Mouse (Mus musculus) lung, postnatal 25 days (tissue): ENCODE data around the gene 1700057G04Rik.
"Not testable (repeated sequence)": the region's sequence is repeated elsewhere in the genome, so short reads cannot be mapped to it uniquely, and the experiment has no call there.

Experiments
- DNase-seq: peaks from one replicate; pipeline ENCODE4 v3.0.0; 2022; ENCODE audit warnings: low spot score

The 1700057G04Rik gene

DNA sequence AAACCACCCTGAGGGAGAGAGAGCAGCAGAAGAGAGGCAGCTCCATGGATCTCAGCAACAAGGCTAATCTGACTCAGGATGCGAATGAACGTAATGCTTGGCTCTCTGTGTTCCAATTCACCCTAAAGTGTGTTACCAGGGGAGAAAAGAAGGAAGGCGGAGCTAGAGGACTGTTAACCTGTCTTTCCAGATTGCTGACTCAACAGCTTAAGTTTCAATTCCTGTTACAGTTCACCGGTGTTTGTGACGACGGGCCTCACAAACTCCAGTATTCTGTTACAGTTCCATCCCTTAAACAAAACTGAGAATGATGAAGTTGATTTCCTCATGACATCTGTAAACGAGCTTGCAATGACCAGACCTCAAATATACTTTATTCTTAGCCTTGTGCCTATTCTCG, 4.1 kb upstream of the 1700057G04Rik start:
- no peak for DNase-seq

- no peak for DNase-seq
Observed at GRCm38 (mm10) chr9:92305620-92306220, 3.5 kb upstream of the 1700057G04Rik start.

DNA sequence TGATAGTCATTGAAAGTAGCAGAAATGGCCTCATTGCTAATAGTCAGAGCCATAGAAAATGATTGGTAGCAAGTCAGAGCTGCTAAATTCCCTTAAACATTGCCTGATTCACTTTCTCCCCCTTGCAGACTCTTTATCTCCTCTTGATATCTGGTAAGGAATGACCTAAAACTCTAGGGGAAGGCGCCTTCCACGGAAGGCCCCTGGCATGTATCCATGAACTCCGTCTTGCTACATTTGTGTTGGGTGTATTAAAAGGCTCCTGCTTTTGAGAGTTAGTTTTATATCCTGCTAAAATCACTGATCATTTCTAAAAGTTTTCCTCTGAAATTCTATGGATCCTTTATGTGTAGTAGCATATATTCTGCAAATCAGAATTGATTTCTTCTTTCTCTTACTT, 7.6 kb downstream of the 1700057G04Rik start:
- DNase-seq, result no peak

GRCm38 (mm10) chr9:92325936-92326335, 16.8 kb downstream of the 1700057G04Rik start:
- not testable (repeated sequence) for DNase-seq

- DNase-seq, result no peak
Observed at GRCm38 (mm10) chr9:92326813-92327212, 17.6 kb downstream of the 1700057G04Rik start.

GRCm38 (mm10) chr9:92331383-92331782, 22.2 kb downstream of the 1700057G04Rik start:
- no peak for DNase-seq

DNA sequence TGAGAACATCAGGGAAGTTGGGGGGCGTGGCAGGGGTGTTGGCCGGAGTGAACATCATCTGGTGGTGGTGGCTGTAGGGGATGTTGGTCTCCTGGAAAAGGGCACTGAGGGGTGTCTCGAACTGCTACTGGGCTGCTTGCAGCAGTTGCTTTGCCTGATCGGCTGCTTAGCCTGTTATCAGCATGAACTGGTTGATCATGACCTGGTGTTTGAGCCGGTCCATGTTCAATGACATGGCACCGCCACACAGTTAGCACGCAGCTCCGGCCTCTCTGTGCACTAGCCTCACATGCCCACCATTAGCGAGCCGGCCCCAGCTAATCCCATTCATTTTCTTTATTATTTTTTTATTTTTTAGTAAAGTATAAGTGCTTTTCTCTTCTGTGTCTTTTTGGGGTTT, 25.7 kb downstream of the 1700057G04Rik start:
- no peak for DNase-seq

- DNase-seq, result no peak
Observed at GRCm38 (mm10) chr9:92335277-92335818, 26.2 kb downstream of the 1700057G04Rik start.

GRCm38 (mm10) chr9:92337063-92337462, 27.9 kb downstream of the 1700057G04Rik start:
- DNase-seq, result no peak

DNA sequence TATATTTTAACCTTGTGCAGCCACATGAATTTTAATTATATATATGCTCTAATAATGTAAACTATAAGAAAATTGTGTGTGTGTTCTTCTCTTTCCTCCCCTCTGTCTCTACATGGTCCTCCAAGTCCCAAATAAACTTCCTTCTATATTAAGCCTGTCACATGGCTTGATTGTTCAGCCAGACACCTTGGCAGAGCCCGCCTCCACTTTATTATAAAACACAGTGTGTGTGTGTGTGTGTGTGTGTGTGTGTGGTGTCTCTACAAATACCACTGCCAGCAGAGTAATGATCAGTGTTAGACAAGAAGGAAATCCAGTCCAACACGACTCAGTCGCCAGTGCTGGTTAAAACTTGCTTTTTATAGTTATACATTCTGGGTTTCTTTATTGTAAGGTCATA, 28.5 kb downstream of the 1700057G04Rik start:
- no peak for DNase-seq

- DNase-seq, result no peak
Observed at GRCm38 (mm10) chr9:92338954-92339353, 29.8 kb downstream of the 1700057G04Rik start.

- DNase-seq, result no peak
Observed at GRCm38 (mm10) chr9:92351924-92352323, 42.7 kb downstream of the 1700057G04Rik start.

GRCm38 (mm10) chr9:92353306-92353705, 44.1 kb downstream of the 1700057G04Rik start:
- no peak for DNase-seq

DNA sequence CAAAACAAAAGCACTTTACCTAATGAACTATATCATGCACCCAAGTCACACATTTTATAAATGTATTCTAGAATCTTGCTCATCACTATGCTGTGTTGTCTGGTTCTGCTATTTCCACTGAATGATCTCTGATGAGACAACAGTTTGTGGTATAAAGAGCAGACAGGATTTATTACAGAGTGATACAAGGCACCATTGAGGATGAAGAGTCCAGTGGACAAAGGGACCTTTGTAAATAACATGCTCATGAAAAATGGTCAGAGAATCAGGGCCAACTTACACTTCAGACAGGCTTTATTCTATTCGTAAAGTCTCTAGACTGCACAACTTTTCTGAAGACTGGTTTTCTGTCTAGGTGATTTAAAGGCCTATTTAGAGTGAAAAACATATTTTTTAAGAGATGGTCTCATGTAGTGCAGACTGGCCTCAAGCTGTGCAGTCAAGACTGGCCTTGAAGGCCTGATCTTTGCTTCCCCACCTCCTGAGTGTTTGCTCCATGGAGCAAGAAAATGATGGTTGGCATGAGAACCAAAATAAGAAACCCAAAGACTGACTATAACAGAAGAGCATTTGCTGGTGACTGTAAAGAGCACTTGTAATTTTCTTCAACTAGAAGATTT, 51.6 kb downstream of the 1700057G04Rik start:
- no peak for DNase-seq

- DNase-seq, result no peak
Observed at GRCm38 (mm10) chr9:92363478-92363877, 54.3 kb downstream of the 1700057G04Rik start.

- no peak for DNase-seq
Observed at GRCm38 (mm10) chr9:92368920-92369319, 59.7 kb downstream of the 1700057G04Rik start.

GRCm38 (mm10) chr9:92373896-92374295, 64.7 kb downstream of the 1700057G04Rik start:
- no peak for DNase-seq

- peak; percentile 5 for DNase-seq
Observed at GRCm38 (mm10) chr9:92374705-92375199, 65.6 kb downstream of the 1700057G04Rik start.

DNA sequence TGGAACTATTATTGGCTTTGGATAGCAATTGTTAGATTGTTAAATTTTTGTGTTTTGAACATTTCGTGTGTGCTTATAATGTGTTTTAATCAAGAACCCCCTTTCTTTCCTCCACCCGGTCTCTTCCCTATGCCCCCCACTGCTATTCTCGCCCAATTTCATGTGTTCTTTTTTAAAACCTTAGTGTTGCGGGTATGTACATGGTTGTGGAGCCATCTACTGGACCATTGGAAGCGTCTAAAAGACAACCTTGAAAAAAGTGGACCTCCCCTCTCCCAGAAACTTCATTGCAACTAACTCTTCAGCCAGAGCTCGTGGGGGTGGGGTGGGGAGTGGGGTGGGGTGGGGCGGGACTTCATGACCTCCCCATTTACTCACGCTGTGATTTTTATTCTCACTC, 66.2 kb downstream of the 1700057G04Rik start:
- DNase-seq, result no peak

DNA sequence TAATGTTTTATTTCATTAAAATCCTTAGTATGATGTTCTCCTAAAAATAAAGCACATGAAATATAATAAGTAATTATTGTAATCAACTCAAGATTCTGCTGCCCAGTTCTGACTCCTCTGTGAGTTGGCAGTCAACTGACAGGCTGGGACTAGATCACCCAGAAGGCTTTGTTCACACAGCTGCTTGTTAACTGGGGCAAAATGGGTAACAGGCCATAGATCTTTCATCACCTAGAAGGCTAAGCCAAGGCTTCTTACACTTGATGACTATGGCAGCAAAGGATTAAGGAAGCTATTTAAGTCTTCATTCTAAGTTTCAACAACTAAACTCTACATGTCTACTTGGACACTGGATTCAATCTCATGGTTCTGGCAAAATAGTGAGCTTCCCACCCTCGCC, 68.8 kb downstream of the 1700057G04Rik start:
- peak; percentile 50 for DNase-seq

- DNase-seq, result no peak
Observed at GRCm38 (mm10) chr9:92379240-92379639, 70.1 kb downstream of the 1700057G04Rik start.

GRCm38 (mm10) chr9:92383415-92383814, 74.2 kb downstream of the 1700057G04Rik start:
- DNase-seq, result no peak

DNA sequence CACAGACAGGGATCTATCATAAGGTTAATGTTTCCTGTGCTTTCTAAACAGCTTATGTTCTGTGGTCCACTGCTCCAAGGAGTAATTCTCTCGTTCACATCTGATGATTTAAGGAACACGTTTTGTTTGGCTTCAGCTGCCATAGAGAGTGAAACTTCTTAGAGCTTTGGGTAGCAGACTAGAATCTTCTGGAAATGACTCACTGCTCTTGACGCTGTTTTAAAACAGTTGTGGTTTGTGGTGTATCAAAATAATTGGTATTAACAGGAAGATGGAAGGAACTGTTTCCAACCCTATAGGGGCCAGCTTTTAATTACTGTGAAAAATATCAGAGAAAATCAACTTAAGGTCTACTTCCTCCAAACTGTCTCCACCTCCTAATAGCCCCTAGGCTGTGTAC, 75.2 kb downstream of the 1700057G04Rik start:
- DNase-seq, result no peak

GRCm38 (mm10) chr9:92385831-92386230, 76.7 kb downstream of the 1700057G04Rik start:
- no peak for DNase-seq
